Mouse (Mus musculus) ES-Bruce4 (cell line): Measurements from ENCODE around the gene 1700018F24Rik. TPM values are rescaled to one million over a fixed set of nuclear protein-coding genes. Genes with fewer than 3 reads are reported as not detected.
"Not testable (repeated sequence)": the region's sequence is repeated elsewhere in the genome, so short reads cannot be mapped to it uniquely, and the experiment has no call there.

Source experiments
- H3K27ac ChIP-seq: 2 replicates; pipeline ENCODE4 v1.5.1; 2012; ENCODE audit warnings: low read length, inconsistent platforms; ENCODE audit not compliant: insufficient read depth
- H3K27me3 ChIP-seq: 2 replicates; pipeline ENCODE4 v1.6.1; 2012; ENCODE audit warnings: mild to moderate bottlenecking, low read length, inconsistent platforms; ENCODE audit not compliant: control insufficient read depth, poor library complexity, insufficient read depth, severe bottlenecking
- H3K36me3 ChIP-seq: 2 replicates; pipeline ENCODE4 v1.6.1; 2012; ENCODE audit warnings: inconsistent platforms, mild to moderate bottlenecking, low read length, moderate library complexity; ENCODE audit not compliant: control insufficient read depth, poor library complexity, insufficient read depth, severe bottlenecking
- H3K4me1 ChIP-seq: one replicate; pipeline ENCODE4 v1.8.1; 2011; ENCODE audit warnings: low read length; ENCODE audit not compliant: control insufficient read depth, insufficient read depth
- H3K4me3 ChIP-seq: 2 replicates; pipeline ENCODE4 v1.5.1; 2011; ENCODE audit warnings: low read depth, mild to moderate bottlenecking, low read length
- H3K9ac ChIP-seq: 2 replicates; pipeline ENCODE4 v1.6.1; 2012; ENCODE audit warnings: low read depth, mild to moderate bottlenecking, inconsistent platforms; ENCODE audit not compliant: poor library complexity, severe bottlenecking
- H3K9me3 ChIP-seq: replicated peaks from 2 replicates; pipeline ENCODE4 v1.6.1; 2012; ENCODE audit warnings: mild to moderate bottlenecking, low read length, inconsistent platforms; ENCODE audit not compliant: control insufficient read depth, poor library complexity, insufficient read depth, severe bottlenecking
- CTCF ChIP-seq: IDR thresholded peaks from one replicate; pipeline ENCODE4 v1.8.1; 2011; ENCODE audit warnings: low read depth, low read length
- EP300 ChIP-seq: IDR thresholded peaks from 2 replicates; pipeline ENCODE4 v1.6.1; 2011; ENCODE audit warnings: low read depth, low read length; ENCODE audit not compliant: insufficient read depth
- POLR2A ChIP-seq: IDR thresholded peaks from one replicate; pipeline ENCODE4 v1.8.1; 2011; ENCODE audit warnings: low read length; ENCODE audit not compliant: insufficient read depth
- polyA plus RNA-seq: library from polyadenylated mRNA; stranded (reverse); fragments of >200 nt; gene quantifications from 2 replicates; pipeline ENCODE4 v1.2.4, GENCODE M21; 2011; ENCODE audit warnings: low read depth; ENCODE audit not compliant: missing spikeins, insufficient read depth, insufficient read length

The 1700018F24Rik gene
- polyA plus RNA-seq = not detected in 2 replicates

DNA sequence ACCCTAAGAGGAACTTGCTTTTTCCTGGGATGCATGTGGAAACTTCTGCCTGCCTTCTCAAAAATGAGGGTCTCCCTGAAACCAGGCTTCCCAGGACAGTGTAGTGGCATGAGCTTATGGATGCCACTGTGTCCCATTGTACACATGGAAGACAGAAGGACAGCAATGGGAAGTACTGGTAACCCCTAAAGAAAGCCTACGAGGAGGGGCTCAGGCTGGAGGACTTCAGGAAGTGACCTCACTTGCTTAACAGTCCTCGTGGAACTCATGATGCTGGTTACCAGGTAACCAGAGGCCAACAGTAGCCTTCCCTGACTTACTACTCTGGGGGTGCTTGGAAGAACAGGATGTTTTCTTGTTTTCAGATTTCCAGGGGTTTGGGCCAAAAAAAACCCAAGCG, at the start of gene 1700018F24Rik:
Gene 1700018F24Rik (plus strand): TSS at position 301 of the 400 bp plus-strand sequence.
- H3K4me3 ChIP-seq, H3K9me3 ChIP-seq, H3K27me3 ChIP-seq, H3K36me3 ChIP-seq, H3K27ac ChIP-seq, H3K9ac ChIP-seq, H3K4me1 ChIP-seq: not testable (repeated sequence)

DNA sequence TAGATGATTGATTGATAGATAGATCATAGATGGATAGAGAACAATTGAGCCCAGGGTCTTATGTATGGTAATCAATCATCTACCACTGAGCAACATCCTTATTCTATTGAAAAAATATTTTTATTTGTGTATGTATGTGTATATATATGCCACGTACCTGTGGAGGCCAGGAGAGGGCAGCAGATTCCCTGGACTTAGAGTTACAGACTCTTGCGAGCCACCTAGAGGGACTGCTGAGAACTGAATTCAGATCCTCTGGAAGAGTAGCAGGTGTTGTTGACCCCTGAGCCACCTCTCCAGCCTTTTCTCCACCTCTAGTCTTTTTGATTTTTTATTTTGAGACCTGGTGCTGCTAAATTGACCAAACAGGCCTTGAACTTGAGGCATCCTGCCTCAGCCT, 44.3 kb upstream of the 1700018F24Rik start:
- H3K36me3 ChIP-seq = no peaks in the 10 kb centered on the region
- peak; percentile 93 for TF ChIP-seq CTCF
- no peak for TF ChIP-seq EP300
- TF ChIP-seq POLR2A = no peak
- H3K4me3 ChIP-seq = no peak overlapping the region
- H3K27me3 ChIP-seq = no peaks in the 10 kb centered on the region
- no peaks in the 10 kb centered on the region for H3K4me1 ChIP-seq
- H3K9me3 ChIP-seq = no peaks in the 10 kb centered on the region
- no peak overlapping the region for H3K9ac ChIP-seq
- H3K27ac ChIP-seq = no peak overlapping the region

DNA sequence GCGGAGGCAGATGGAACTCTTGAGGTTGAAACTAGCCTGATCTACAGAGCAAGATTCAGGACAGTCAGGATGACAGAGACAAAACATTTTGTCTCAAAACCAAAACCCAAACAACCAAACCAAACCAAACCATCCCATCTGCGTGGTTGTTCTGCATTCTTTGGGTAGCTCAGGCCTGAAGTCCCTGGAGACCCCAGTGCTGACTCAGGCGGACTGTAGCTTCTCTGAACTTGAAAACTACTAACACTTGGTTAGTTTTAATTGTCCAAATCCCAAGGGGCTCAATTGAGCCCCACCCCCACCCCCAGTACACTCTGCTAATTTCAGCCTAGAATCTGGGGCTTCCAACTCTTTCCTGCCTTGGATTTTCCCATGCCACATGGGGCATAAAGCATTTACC, 39.4 kb upstream of the 1700018F24Rik start:
- no peaks in the 10 kb centered on the region for H3K36me3 ChIP-seq
- no peak overlapping the region for H3K4me3 ChIP-seq
- H3K4me1 ChIP-seq = no peaks in the 10 kb centered on the region
- H3K27ac ChIP-seq = no peak overlapping the region
- H3K9ac ChIP-seq = no peak overlapping the region
- H3K27me3 ChIP-seq = no peaks in the 10 kb centered on the region
- no peaks in the 10 kb centered on the region for H3K9me3 ChIP-seq
- TF ChIP-seq POLR2A = no peak
- no peak for TF ChIP-seq CTCF
- TF ChIP-seq EP300 = no peak

DNA sequence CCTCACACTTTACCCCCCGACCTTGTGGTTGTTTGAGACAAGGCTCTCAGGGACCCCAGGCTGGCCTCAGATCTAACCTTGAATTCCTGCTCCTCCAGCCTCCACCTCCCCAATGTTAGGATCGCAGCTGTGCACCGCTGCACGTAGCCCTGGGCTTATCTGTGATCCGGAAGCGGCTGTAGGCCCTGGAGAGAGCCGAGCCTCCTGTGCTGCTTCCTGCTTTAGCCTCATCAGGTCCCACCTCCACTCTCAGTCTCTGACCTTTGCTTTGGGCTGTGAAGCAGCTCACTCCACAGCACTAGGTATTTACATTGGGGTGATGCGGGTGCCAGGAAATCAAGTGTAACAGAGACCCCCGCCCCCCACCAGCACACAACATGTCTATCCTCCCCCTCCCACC, 38.3 kb upstream of the 1700018F24Rik start:
- Histone ChIP-seq H3K27ac (no peak overlapping the region), H3K9me3 (no peaks in the 10 kb centered on the region), H3K9ac (no peak overlapping the region), H3K4me3 (no peak overlapping the region), H3K36me3 (no peaks in the 10 kb centered on the region), H3K27me3 (no peaks in the 10 kb centered on the region), H3K4me1 (no peaks in the 10 kb centered on the region)
- TF ChIP-seq POLR2A (no peak), CTCF (no peak), EP300 (no peak)

DNA sequence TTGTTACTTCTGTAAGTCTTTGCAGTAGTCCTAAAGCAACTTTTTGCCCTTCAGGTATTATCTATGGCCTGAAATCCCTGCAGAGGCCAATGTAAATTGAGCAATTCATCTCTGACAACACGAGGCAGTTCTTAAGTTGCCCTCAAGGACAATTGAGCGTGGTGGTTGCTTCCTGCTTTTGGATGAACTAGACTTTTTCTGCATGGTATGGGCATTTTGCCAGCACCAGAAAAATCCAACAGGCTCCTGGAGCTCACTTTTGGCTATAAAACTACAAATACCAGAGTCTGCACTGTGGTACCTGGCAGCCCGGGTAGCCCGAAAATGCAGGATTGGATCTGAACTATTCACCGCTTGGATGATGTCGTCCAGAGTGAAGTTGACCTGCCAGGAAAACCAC, 37.2 kb upstream of the 1700018F24Rik start:
- TF ChIP-seq EP300 (no peak), CTCF (no peak), POLR2A (no peak)
- H3K27me3 ChIP-seq = no peaks in the 10 kb centered on the region
- H3K9ac ChIP-seq = no peak overlapping the region
- H3K27ac ChIP-seq = no peak overlapping the region
- H3K9me3 ChIP-seq = no peaks in the 10 kb centered on the region
- H3K4me3 ChIP-seq = no peak overlapping the region
- H3K36me3 ChIP-seq = no peaks in the 10 kb centered on the region
- H3K4me1 ChIP-seq = no peaks in the 10 kb centered on the region

DNA sequence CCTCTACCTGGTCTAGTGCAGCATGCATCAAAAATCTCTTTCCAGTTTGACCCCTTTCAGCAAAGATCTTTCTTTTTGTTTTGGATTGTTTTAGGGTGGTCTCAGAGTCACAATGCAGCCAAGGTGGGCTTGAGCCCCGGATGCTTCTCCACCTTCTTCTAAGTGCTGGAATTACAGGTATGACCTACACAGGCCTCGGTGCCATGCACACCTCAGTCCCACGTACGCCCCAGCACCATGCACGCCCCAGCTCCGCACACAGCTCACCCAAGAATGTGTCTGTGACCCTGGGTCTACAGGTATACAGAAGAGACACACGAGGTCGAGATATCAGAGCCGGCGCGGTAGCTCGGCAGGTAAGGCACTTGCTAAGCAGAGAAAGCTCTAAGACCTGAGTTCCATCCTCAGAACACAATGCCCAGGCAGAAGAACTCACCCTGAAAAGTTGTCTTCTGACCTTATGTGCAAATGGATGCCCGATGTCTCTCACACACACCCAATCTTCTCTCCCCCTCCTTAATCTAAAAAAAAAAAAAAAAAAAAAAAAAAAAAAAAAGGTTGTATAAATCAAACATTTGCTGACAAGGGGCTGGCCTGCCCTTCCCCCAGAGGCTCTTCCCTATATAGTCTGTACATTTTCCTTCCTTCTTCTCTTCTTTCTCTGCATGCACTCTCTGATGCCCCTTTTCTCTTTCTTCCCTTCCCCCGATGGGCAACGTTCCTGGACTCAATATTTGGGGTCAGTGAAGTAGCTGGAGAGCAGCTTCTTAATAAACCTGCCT, 33.7 kb upstream of the 1700018F24Rik start:
- H3K27ac ChIP-seq = no peak overlapping the region
- no peak for TF ChIP-seq POLR2A
- no peak for TF ChIP-seq CTCF
- no peak for TF ChIP-seq EP300
- no peaks in the 10 kb centered on the region for H3K27me3 ChIP-seq
- no peak overlapping the region for H3K4me3 ChIP-seq
- H3K9ac ChIP-seq = no peak overlapping the region
- no peaks in the 10 kb centered on the region for H3K4me1 ChIP-seq
- H3K36me3 ChIP-seq = no peaks in the 10 kb centered on the region
- no peaks in the 10 kb centered on the region for H3K9me3 ChIP-seq
